Mouse (Mus musculus): ENCODE results near the gene Rgl1.

Gene Rgl1

GRCm38 (mm10) chr1:152506726-152507125 is 259.4 kb downstream of the Rgl1 start:
- DNase-seq (ENCODE audit: low read depth), result no peak

GRCm38 (mm10) chr1:152506175-152506574 is 260.0 kb downstream of the Rgl1 start:
- no peak for DNase-seq (ENCODE audit: low read depth)

DNA sequence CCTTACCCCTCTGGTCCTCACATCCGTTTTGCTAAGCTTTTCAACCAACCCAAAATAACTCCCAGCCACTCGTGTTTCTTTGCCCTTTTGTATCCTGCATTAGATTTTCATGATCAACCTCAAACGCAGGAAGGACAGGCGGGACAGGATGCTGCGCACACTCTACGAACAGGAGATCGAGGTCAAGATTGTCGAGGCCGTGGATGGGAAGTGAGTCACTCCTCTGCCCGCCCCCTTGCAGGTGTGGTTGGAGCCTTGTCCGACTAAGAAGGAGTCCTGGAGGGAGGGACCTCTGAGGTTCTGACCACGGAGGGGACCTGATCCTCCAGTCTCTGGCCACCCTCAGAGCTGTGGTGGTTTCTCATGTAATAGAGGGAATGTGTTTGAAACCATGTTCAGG is 266.3 kb downstream of the Rgl1 start:
- DNase-seq (ENCODE audit: low read depth), result no peak

- peak; percentile 21 for DNase-seq (ENCODE audit: low read depth)
These were observed 268.6 kb downstream of the Rgl1 start for GRCm38 (mm10) chr1:152497581-152497980.

GRCm38 (mm10) chr1:152496831-152497230 is 269.3 kb downstream of the Rgl1 start:
- peak; percentile 13 for DNase-seq (ENCODE audit: low read depth)

DNA sequence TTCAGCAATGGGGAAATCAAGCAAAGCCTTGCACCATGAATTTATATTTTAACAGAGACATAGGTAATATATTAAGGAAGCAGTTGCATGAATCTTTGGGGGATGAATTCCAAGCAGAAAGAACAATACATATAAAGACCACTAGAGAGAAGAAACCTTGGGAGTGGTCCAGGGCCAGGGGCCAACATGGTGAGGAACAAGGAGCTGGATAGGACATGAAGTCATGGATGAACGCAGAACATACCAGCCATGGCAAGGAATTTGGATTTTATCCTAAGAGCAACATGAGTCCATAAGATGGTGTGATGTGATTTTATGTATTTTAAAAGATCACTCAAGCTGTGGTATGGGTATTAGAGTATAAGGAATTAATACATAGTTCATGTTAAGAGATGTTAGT is 273.9 kb downstream of the Rgl1 start:
- DNase-seq (ENCODE audit: low read depth), result no peak

DNA sequence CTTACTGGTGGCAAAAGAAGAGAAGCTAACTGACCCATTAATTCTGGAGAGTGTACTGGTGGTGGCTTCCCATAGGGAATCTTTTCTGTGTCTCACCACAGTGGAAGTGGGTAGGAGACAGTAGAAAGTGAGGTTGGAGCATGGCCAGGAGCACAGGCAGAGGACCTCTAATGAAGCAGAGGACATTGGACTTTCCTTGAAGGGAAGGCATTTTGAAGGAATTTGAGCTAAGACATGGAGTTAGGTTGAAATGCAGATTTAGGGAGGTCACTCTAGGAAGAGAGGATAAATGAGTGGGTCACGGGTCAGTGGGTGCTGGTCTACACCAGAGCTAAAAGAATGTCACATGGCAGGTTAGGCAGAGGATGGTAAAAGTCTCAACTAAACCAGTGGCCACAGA is 275.3 kb downstream of the Rgl1 start:
- DNase-seq (ENCODE audit: low read depth), result no peak

- DNase-seq (ENCODE audit: low read depth), result no peak
These were observed 290.0 kb downstream of the Rgl1 start for GRCm38 (mm10) chr1:152476126-152476525.

DNA sequence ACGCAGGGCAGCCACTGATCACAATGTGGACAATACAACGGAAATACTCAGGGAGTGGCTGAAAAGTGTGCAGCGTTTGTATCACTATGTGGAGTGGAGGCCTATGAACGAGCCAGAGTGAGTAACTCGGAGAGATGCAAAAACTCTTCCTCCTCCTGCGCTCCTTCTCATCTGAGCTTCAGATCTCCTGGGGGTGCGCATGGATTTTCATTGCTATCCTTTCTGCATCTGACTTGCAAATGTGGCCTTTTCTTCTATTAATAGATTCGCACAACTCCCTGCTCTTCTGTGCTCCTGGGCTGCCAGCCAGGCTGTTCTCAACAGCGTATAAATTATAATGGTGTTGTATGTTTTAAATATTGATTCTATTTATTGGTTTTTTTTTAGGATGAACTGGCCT is 297.7 kb downstream of the Rgl1 start:
- DNase-seq (ENCODE audit: low read depth), result no peak

Measured in fibroblast of lung, adult 2 months (primary cell).